Mouse (Mus musculus): ENCODE measurements around the gene Pappa. TPM values are rescaled to one million over a fixed set of nuclear protein-coding genes. Genes with fewer than 3 reads are reported as not detected.

The Pappa gene
- under 1 TPM; 0.33 to 0.60 TPM for total RNA-seq (2021)
- long read RNA-seq, experiment 1 = 0 reads
- long read RNA-seq, experiment 2 = 0 reads

DNA sequence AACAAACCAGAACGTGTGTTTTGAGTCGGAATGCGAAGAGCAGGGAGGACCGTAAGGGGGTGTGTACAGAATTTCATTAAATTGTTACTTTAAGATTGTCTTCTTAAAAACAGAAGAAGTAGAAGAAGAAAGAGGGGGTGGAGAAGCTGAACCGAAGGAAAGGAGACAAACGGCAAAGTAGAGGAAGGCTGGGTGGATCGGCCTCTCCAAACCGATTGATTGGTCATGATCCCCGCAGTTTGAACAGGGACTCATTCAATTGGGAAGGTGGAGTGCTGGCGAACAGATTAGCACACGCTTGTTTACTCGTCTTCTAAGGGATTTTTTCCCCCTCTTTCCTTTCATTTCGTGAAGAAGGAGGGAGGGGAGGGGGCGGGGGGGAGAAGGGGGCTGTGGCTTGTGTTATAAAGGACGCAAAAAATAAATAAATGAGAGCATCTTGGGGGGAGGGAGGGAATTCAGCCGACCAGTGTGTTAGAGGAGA lies at the start of gene Pappa:
Gene Pappa (plus strand): TSS at position 434 of the 484 bp plus-strand sequence.
- DNase-seq = no peak

DNA sequence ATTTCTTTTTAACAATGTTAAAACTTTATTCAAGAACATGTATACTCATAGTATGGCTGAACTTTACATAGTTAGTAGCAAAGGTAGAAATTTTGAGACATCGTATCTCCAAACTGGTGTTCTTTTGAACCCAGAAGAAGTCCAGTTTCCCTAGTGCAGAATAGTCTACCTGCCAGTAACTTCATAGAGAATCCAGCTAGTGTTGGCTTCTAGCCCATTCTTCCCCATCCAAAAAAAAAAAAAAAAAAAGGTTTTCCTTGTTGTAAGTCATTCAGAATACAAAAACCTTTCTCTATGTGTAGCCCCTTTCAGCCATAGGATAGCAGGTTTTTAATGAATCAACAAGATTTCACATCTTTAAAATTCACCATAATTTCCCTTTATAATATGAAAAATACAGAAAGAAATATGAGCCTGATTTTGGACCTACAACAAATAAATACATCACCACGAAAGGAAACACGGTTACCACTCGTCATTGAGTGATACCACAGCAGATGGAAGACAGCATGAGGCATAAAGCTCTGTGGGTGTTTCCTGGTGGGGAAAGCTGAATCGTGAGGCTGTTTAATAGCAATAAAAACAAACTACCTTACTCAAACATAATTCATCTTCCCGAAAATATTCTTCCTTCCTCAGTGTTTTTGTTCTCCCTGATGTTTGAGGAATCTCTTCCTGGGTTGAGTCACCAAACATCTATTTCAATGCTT lies 45.9 kb upstream of the Pappa start:
- no peak for DNase-seq

DNA sequence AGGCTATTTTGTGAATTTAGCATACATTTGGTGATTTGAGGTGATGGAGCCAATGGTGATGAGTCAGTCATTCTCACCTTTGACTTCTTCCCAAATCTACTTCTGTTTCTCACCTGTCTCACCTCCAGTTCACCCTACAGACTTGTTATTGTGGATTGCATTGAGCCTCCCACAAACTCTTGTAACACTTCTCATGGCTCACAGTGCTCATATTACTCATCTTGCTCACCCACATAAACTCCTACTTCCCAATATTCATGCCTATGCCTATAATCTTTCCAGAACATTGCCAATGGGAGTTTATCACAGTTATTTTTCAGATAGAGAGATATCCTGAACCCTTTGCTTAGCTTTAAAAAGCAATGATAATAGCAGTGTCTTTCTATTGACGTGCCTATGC lies 37.1 kb upstream of the Pappa start:
- no peak for DNase-seq

DNA sequence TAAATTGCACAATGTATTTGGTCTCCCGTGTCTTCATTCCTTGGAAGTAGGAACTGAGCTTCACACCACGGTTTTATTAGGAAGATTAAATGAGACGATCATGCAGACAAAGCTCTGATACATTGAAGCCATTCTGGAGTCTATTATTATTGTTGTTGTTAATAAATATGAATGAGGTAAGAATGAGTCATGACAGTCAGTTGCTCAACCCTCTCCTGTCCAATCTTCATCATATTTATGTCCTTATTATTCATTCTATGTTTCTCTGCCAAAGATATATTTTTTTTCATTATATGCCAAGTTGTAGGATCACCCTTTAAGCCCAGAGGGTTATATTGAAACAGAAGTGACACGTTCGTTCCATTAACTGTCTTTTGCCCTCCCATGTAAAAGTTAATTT lies 36.4 kb upstream of the Pappa start:
- DNase-seq = no peak

GRCm38 (mm10) chr4:65092191-65092590 lies 31.8 kb upstream of the Pappa start:
- DNase-seq = peak; percentile 4 to 6

- no peak for DNase-seq
Measured at GRCm38 (mm10) chr4:65120329-65120728, 3.6 kb upstream of the Pappa start.

DNA sequence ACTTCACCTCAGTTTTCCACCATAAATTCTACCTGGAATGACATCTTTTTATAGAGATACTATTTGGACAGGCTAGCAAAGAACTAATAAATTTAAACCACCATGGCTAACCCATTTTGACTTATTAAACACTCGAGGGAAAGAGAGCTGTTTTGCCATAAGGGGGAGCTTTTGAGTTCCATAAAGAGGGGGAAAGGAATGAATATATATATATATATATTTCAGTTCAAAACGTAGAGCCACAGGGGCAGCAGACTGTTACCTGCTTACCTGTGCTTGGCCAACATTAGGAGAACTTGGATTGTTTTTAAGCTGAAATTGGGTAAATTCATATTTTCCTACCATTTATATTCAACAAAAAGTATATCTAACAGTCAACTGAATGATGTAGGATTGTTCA lies 1.1 kb upstream of the Pappa start:
- no peak for DNase-seq

GRCm38 (mm10) chr4:65124369-65125151 lies 586 bp downstream of the Pappa start:
- DNase-seq = peak; percentile 13 to 21

DNA sequence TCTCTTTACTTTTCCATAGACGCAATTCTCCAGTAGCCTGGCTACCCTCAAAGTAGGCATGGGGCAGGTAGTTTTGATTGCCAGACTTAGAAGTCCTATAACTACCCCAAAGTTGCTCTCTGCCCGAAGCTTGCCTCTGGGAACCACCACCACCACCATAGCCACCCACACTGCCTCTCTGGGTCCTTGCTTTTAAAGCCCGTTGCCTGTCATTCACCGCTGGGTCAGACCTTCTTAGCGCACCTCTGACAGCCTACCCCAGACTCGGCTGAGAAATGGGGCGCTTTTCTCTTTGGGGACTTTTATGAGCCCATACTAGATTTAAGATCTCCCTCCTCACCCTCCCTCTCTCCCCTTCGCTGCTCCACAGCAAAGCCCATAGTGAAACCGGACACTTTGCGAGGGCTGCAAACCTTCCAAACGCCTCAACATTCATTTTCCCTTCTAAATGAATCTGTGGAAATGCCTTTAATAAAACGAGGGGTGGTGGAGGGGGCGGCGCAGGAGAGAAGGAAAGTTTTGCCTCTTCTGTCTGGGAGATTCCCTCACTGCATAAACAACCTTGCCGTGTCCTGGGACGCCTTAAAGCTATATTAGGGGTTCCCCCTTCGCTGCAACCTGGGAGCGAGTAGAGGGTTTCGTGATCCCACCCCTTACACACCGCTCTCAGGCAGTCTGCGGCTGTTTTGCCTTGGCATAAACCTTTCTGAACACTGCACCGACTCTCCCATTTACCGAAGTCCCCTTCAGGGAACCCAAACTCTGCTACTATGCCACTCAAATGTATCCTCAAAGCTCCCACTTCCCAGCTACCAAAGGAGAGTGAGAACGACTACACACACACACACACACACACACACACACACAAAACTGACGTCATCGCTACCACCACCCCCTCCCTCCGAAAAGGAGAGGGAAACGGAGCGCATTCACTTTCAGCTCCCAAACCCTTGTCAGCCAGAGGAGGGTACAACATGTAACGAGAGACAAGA lies 1.7 kb downstream of the Pappa start:
- DNase-seq = peak; percentile 23 to 39

- peak; percentile 20 to 47 for DNase-seq
Measured at GRCm38 (mm10) chr4:65126451-65127290, 2.7 kb downstream of the Pappa start.

- DNase-seq = peak; percentile 23 to 40
Measured at GRCm38 (mm10) chr4:65127291-65127590, 3.3 kb downstream of the Pappa start.

GRCm38 (mm10) chr4:65132657-65133056 lies 8.7 kb downstream of the Pappa start:
- DNase-seq = no peak

DNA sequence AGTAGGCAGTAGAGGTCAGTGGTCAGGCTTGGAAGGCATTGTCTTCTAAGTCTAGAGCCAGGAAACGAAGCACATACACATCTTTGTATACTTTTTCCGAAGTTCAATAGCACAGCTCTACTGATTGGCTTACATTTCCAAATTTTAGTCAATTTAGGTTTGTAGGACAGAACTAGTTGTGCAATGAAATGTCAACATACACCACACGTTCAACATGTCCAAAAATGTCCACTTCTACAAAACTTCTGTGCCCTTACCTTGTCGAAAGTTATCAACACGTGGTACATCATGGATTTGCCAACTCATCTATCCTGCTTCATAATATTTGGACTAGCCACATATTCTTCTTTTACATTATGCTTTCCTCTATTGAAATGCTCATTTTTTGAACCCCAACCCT lies 10.4 kb downstream of the Pappa start:
- DNase-seq = no peak

GRCm38 (mm10) chr4:65135109-65135508 lies 11.1 kb downstream of the Pappa start:
- peak in 1 of 2 experiments; percentile 15 for DNase-seq

- no peak for DNase-seq
Measured at GRCm38 (mm10) chr4:65136541-65136940, 12.6 kb downstream of the Pappa start.

DNA sequence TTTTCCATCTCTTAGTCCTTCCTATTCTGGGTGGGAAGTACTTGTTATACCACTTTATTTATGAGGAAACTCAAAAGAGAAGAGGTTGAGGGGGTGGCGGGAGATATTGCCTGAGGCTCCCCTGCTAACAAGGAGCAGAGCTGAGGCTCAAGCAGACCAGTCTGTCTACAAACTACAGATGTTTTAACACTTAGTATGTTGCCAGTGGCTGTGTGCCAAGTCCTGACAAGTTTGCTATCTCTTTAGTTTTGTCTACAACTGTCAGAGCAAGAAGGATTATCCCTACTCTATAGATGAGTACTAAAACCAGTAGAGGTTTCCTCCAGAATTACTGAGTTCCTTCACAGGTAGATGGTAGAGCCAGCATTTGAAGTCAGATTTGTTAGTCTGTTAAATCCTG lies 23.0 kb downstream of the Pappa start:
- no peak for DNase-seq

DNA sequence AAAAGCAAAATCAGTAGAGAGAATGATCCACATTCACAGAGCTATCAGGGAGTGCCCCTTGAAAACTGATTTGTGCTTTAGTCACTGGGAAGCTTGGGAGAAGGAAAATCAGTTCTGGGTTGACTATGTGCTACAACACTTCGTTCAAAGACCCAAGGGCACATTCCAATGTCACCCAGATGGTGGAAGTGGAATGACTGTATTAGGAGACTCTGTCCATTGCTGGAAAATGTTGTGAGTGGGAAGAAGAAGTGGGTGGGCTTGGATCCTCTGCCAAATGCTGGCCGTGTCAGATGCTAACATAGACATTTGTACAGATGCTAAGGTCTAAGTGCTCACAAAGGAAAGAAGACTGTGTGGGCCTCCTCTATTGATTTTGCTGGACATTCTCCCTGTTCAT lies 29.6 kb downstream of the Pappa start:
- no peak for DNase-seq

DNA sequence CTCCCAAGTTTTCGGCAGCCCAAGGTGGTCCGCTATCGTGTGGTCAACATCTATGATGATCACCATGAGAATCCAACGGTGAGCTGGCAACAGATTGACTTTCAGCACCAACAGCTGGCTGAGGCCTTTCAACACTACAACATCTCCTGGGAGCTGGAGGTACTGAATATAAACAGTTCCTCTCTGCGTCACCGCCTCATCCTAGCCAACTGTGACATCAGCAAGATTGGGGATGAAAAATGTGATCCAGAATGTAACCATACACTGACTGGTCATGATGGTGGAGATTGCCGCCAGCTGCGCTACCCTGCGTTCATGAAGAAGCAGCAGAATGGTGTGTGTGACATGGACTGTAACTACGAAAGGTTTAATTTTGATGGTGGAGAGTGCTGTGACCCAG lies 32.3 kb downstream of the Pappa start:
- DNase-seq = no peak

- DNase-seq = no peak
Measured at GRCm38 (mm10) chr4:65158651-65159050, 34.7 kb downstream of the Pappa start.

- peak in 1 of 2 experiments; percentile 3 for DNase-seq
Measured at GRCm38 (mm10) chr4:65159481-65159880, 35.5 kb downstream of the Pappa start.

- no peak for DNase-seq
Measured at GRCm38 (mm10) chr4:65163698-65164097, 39.7 kb downstream of the Pappa start.

All from adrenal gland, postnatal 36 days (tissue).